Mouse (Mus musculus): ENCODE data around the gene Fabp2.

GRCm38 (mm10) chr3:122903746-122904433 is 9.0 kb downstream of the Fabp2 start:
- TF ChIP-seq POLR2A (IDR thresholded peaks at IDR 0.05; ENCODE audit: control insufficient read depth, extremely low read depth, insufficient read depth, low read length, poor library complexity) = no peak
- no peak for TF ChIP-seq CTCF (IDR thresholded peaks at IDR 0.05; ENCODE audit: borderline replicate concordance, control insufficient read depth, extremely low read depth, insufficient read depth, low read length, poor library complexity)
